Mouse (Mus musculus) embryonic fibroblast, embryonic 13.5 days (primary cell): ENCODE measurements around the gene Gm13289. TPM values are rescaled to one million over a fixed set of nuclear protein-coding genes. Genes with fewer than 3 reads are reported as not detected.
"Not testable (repeated sequence)": the region's sequence is repeated elsewhere in the genome, so short reads cannot be mapped to it uniquely, and the experiment has no call there.

Experiments
- H3K27ac ChIP-seq: 2 replicates; pipeline ENCODE4 v1.5.1; 2012; ENCODE audit warnings: low read length, control low read depth, inconsistent platforms; ENCODE audit not compliant: insufficient read depth
- H3K4me1 ChIP-seq: 2 replicates; pipeline ENCODE4 v1.6.1; 2011; ENCODE audit warnings: low read length; ENCODE audit not compliant: control insufficient read depth, insufficient read depth
- H3K4me3 ChIP-seq: 2 replicates; pipeline ENCODE4 v1.5.1; 2011; ENCODE audit warnings: mild to moderate bottlenecking, control low read depth, low read length; ENCODE audit not compliant: insufficient read depth
- CTCF ChIP-seq: IDR thresholded peaks from 2 replicates; pipeline ENCODE4 v1.5.1; 2011; ENCODE audit warnings: mild to moderate bottlenecking, control low read depth, low read length, moderate library complexity, borderline replicate concordance; ENCODE audit not compliant: insufficient read depth
- POLR2A ChIP-seq: IDR thresholded peaks from 2 replicates; pipeline ENCODE4 v1.6.1; 2011; ENCODE audit warnings: low read depth, mild to moderate bottlenecking, control low read depth, low read length, moderate library complexity
- polyA plus RNA-seq: library from polyadenylated mRNA; stranded (reverse); fragments of >200 nt; gene quantifications from 2 replicates; pipeline ENCODE4 v1.2.4, GENCODE M21; 2011; ENCODE audit warnings: low read depth; ENCODE audit not compliant: missing spikeins, insufficient read length

Gene Gm13289
- polyA plus RNA-seq, 1 experiment = not detected

GRCm38 (mm10) chr4:88788402-88788801 lies 11.7 kb downstream of the Gm13289 start, which contains the start of gene Gm13277:
TSS of gene Gm13277 (plus strand) at chr4:88788632.
- peak; percentile 43; the same call in 1 of the 2 replicates for TF ChIP-seq CTCF
- H3K4me1 ChIP-seq, H3K4me3 ChIP-seq, H3K27ac ChIP-seq: not testable (repeated sequence)

DNA sequence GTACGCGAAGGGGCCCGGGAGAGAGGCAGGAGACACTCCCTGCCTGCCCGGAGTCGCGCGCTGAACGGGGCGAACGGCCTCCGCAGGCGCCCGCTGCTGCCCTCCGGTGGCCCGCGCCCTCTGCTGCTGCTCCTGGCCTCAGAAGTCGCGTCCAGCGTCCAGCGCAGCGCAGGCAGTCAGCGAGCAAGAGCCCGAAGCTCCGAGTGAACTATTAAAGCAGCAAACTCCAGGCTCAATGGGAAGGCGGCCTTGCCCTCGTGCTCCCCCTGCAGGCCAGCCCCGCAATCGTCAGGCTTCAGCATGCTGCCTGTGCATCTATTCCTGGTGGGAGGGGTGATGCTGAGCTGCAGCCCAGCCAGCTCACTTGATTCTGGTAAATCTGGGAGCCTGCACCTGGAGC lies 14.5 kb downstream of the Gm13289 start, which contains the start of gene Gm13278:
TSS of gene Gm13278 (plus strand) at position 301 of the 400 bp plus-strand sequence.
- H3K4me3 ChIP-seq, H3K27ac ChIP-seq, H3K4me1 ChIP-seq: not testable (repeated sequence)

GRCm38 (mm10) chr4:88793936-88794675 lies 17.4 kb downstream of the Gm13289 start, which contains the start of gene Gm13275:
TSS of gene Gm13275 (plus strand) at chr4:88794487.
- not testable (repeated sequence) for H3K27ac ChIP-seq, H3K4me3 ChIP-seq, H3K4me1 ChIP-seq

GRCm38 (mm10) chr4:88797097-88797496 lies 20.4 kb downstream of the Gm13289 start, which contains the start of gene Gm13279:
TSS of gene Gm13279 (plus strand) at chr4:88797397.
- H3K4me1 ChIP-seq, H3K27ac ChIP-seq, H3K4me3 ChIP-seq: not testable (repeated sequence)

DNA sequence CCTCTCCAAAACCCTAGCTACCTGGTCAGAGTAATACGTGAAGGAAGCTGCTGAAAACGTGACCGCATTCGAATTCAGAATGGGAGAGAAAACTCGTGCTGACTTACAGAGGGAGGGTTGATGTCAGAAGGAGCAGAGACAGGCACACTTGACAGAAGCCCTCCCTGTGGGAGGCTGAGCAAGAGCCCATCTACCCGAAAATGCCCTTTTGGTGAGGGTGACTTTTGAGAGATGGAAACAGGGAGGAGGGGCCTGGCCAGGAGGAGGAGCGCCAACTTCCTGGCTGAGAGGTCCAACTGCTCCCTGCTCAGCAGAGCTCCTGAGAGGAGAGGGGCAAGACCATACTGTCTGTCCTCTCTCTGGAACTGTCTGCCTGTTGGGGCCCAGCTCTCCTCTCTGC lies 22.6 kb downstream of the Gm13289 start, which contains the start of gene Gm13285:
TSS of gene Gm13285 (plus strand) at position 301 of the 400 bp plus-strand sequence.
- H3K27ac ChIP-seq, H3K4me3 ChIP-seq, H3K4me1 ChIP-seq: not testable (repeated sequence)

- not testable (repeated sequence) for H3K27ac ChIP-seq, H3K4me1 ChIP-seq, H3K4me3 ChIP-seq
Measured at GRCm38 (mm10) chr4:88802954-88803353, 26.2 kb downstream of the Gm13289 start, which contains the start of gene Gm13287. TSS of gene Gm13287 (plus strand) at chr4:88803254.

- H3K4me3 ChIP-seq, H3K27ac ChIP-seq, H3K4me1 ChIP-seq: not testable (repeated sequence)
Measured at GRCm38 (mm10) chr4:88805231-88805630, 28.5 kb downstream of the Gm13289 start, which contains the start of gene Gm13288. TSS of gene Gm13288 (plus strand) at chr4:88805531.

DNA sequence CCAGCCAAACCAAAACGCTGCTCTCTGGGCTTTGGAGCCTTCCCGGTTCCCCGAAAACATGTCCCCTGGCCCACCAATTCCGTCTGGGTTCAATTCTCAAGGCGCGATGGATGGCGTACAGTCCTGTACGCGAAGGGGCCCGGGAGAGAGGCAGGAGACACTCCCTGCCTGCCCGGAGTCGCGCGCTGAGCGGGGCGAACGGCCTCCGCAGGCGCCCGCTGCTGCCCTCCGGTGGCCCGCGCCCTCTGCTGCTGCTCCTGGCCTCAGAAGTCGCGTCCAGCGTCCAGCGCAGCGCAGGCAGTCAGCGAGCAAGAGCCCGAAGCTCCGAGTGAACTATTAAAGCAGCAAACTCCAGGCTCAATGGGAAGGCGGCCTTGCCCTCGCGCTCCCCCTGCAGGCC lies 29.0 kb downstream of the Gm13289 start:
- H3K4me1 ChIP-seq, H3K4me3 ChIP-seq, H3K27ac ChIP-seq: not testable (repeated sequence)

- no peak for TF ChIP-seq POLR2A
- TF ChIP-seq CTCF = no peak
- no peaks in the 10 kb centered on the region for H3K4me1 ChIP-seq
- H3K4me3 ChIP-seq = no peak within 1 kb of the TSS
- no peak within 1 kb of the TSS for H3K27ac ChIP-seq
Measured at GRCm38 (mm10) chr4:88815928-88816327, 39.2 kb downstream of the Gm13289 start, which contains the start of gene Ifna7. TSS of gene Ifna7 (plus strand) at chr4:88816228.

DNA sequence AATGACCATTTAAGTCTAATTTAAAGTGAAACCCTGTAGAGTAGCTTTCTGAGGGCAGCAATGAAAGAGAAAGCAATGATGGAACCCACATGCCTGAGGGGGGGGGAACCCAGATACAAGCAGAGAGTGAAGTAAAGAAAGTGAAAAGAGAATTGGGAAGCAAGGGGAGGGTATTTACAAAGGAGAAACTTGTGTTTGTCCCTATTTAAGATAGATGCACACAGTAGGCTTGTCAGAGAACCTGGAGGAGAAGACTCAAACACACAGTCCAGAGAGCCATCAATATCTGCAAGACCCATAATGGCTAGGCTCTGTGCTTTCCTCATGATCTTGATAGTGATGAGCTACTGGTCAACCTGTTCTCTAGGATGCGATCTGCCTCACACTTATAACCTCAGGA lies 42.9 kb downstream of the Gm13289 start, which contains the start of gene Ifna11:
TSS of gene Ifna11 (plus strand) at position 301 of the 400 bp plus-strand sequence.
- Histone ChIP-seq H3K27ac (no peak within 1 kb of the TSS), H3K4me3 (no peak within 1 kb of the TSS), H3K4me1 (no peaks in the 10 kb centered on the region)
- no peak for TF ChIP-seq CTCF
- TF ChIP-seq POLR2A = no peak

DNA sequence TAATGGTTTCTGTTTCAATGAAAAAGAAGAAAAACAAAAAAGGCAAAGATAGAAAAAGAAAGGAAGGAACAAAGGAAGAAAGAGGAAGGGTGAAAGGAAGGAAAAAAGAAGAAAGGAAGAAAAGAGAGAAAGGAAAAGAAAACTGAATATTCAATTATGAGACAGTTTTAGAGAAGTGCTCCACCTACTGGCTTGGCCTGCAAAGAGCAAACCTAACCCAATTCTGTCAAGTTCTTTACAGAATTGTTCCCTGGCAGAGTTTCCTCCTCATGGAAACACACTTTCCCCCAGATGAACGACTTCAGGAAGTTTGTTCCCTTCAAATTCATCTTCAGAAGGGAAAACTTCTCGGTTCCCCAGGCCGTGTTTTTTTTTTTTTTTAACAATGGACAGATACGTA lies 46.3 kb downstream of the Gm13289 start:
- H3K4me1 ChIP-seq = no peaks in the 10 kb centered on the region
- no peak for TF ChIP-seq POLR2A
- no peak for TF ChIP-seq CTCF

More for the DNA sequence above, 46.3 kb downstream of the Gm13289 start:
- H3K4me3 ChIP-seq = no peak overlapping the region
- no peak overlapping the region for H3K27ac ChIP-seq

Other genes with a start within 250 kb of the Gm13289 start
- not detected in 2 replicates for gene Ifna15, start 218.7 kb upstream of the Gm13289 start, polyA plus RNA-seq
- gene Ifna14, start 205.1 kb upstream of the Gm13289 start, polyA plus RNA-seq = not detected in 2 replicates
- gene Ifna9, start 184.5 kb upstream of the Gm13289 start, polyA plus RNA-seq = not detected in 2 replicates
- gene Ifna12, start 173.5 kb upstream of the Gm13289 start, polyA plus RNA-seq = not detected in 2 replicates
- gene C87499, start 142.5 kb upstream of the Gm13289 start, polyA plus RNA-seq = not detected in 2 replicates
- gene Ifna13, start 132.5 kb upstream of the Gm13289 start, polyA plus RNA-seq = not detected in 2 replicates
- gene Ifna16, start 100.0 kb upstream of the Gm13289 start, polyA plus RNA-seq = not detected in 2 replicates
- not detected in 2 replicates for gene Ifna2, start 93.0 kb upstream of the Gm13289 start, polyA plus RNA-seq
- gene Ifnab, start 85.6 kb upstream of the Gm13289 start, polyA plus RNA-seq = not detected in 2 replicates
- not detected in 2 replicates for gene Gm26566, start 55.1 kb upstream of the Gm13289 start, polyA plus RNA-seq
- 103 and 123 TPM in 2 replicates for gene Klhl9, start 54.5 kb upstream of the Gm13289 start, polyA plus RNA-seq
- not detected in 2 replicates for gene Gm13271, start 22.1 kb upstream of the Gm13289 start, polyA plus RNA-seq
- gene Gm13283, start 16.8 kb upstream of the Gm13289 start, polyA plus RNA-seq = not detected in 2 replicates
- 0.70 TPM in 1 of 2 replicates, not detected in the other for gene Gm13290, start 3.1 kb upstream of the Gm13289 start, polyA plus RNA-seq
- not detected in 2 replicates for gene Gm13272, start 2.9 kb downstream of the Gm13289 start, polyA plus RNA-seq
- 0.37 and 0.44 TPM in 2 replicates for gene Ifnz, start 5.2 kb downstream of the Gm13289 start, polyA plus RNA-seq
- gene Gm13276, start 8.8 kb downstream of the Gm13289 start, polyA plus RNA-seq = not detected in 2 replicates
- not detected in 2 replicates for gene Gm13277, start 11.7 kb downstream of the Gm13289 start, polyA plus RNA-seq
- not detected in 2 replicates for gene Gm13278, start 14.6 kb downstream of the Gm13289 start, polyA plus RNA-seq
- not detected in 2 replicates for gene Gm13275, start 17.6 kb downstream of the Gm13289 start, polyA plus RNA-seq
- not detected in 2 replicates for gene Gm13279, start 20.5 kb downstream of the Gm13289 start, polyA plus RNA-seq
- 0.44 and 2.3 TPM in 2 replicates for gene Gm13285, start 22.7 kb downstream of the Gm13289 start, polyA plus RNA-seq
- gene Gm13287, start 26.3 kb downstream of the Gm13289 start, polyA plus RNA-seq = 1.1 TPM in 1 of 2 replicates, not detected in the other
- gene Gm13288, start 28.6 kb downstream of the Gm13289 start, polyA plus RNA-seq = 0.23 TPM in 1 of 2 replicates, not detected in the other
- gene Ifna7, start 39.3 kb downstream of the Gm13289 start, polyA plus RNA-seq = not detected in 2 replicates
- not detected in 2 replicates for gene Ifna11, start 43.0 kb downstream of the Gm13289 start, polyA plus RNA-seq
- gene Ifna6, start 50.5 kb downstream of the Gm13289 start, polyA plus RNA-seq = not detected in 2 replicates
- gene Ifna5, start 58.6 kb downstream of the Gm13289 start, polyA plus RNA-seq = not detected in 2 replicates
- not detected in 2 replicates for gene Ifna4, start 64.9 kb downstream of the Gm13289 start, polyA plus RNA-seq
- not detected in 2 replicates for gene Ifna1, start 73.2 kb downstream of the Gm13289 start, polyA plus RNA-seq
- gene Ifne, start 103.3 kb downstream of the Gm13289 start, polyA plus RNA-seq = not detected in 2 replicates